Mouse (Mus musculus) forebrain, embryonic 14.5 days (tissue): ENCODE results near the gene Jazf1. TPM values are rescaled to one million over a fixed set of nuclear protein-coding genes. Genes with fewer than 3 reads are reported as not detected.
A peak's percentile ranks its signal among the peaks of the same experiment; 100 is the strongest.

ENCODE experiments used
- ATAC-seq: fragments of 200-750 bp; cut with Nextera tagmentation; 2 replicates; pipeline ENCODE4 v1.8.0; 2017; ENCODE audit warnings: mild to moderate bottlenecking, moderate library complexity
- DNase-seq: peaks from one replicate; pipeline ENCODE4 v3.0.0-alpha.2; 2015; ENCODE audit warnings: low spot score
- H3K27ac ChIP-seq: fragments of 300-500 bp; sonication (generic); 2 replicates; pipeline ENCODE4 v1.5.1; 2014; ENCODE audit warnings: low read depth, mild to moderate bottlenecking, control low read depth, low read length, moderate library complexity
- H3K27me3 ChIP-seq: fragments of 300-500 bp; sonication (generic); replicated peaks from 2 replicates; pipeline ENCODE4 v1.6.1; 2014; ENCODE audit warnings: low read length, control low read depth, mixed read lengths; ENCODE audit not compliant: control insufficient read depth, insufficient read depth
- H3K36me3 ChIP-seq: fragments of 300-500 bp; sonication (generic); 2 replicates; pipeline ENCODE4 v1.6.1; 2014; ENCODE audit warnings: low read length, control low read depth; ENCODE audit not compliant: control insufficient read depth, insufficient read depth
- H3K4me1 ChIP-seq: fragments of 300-500 bp; sonication (generic); 2 replicates; pipeline ENCODE4 v1.6.1; 2014; ENCODE audit warnings: antibody characterized with exemption, low read length, control low read depth; ENCODE audit not compliant: control insufficient read depth, insufficient read depth
- H3K4me2 ChIP-seq: fragments of 300-500 bp; sonication (generic); 2 replicates; pipeline ENCODE4 v1.6.1; 2014; ENCODE audit warnings: mild to moderate bottlenecking, control low read depth, low read length
- H3K4me3 ChIP-seq: fragments of 300-500 bp; sonication (generic); 2 replicates; pipeline ENCODE4 v1.5.1; 2014; ENCODE audit warnings: low read depth, low read length, control low read depth
- H3K9ac ChIP-seq: fragments of 300-500 bp; sonication (generic); 2 replicates; pipeline ENCODE4 v1.6.1; 2014; ENCODE audit warnings: mild to moderate bottlenecking, low read length, control low read depth, moderate library complexity
- H3K9me3 ChIP-seq: fragments of 300-500 bp; sonication (generic); replicated peaks from 2 replicates; pipeline ENCODE4 v1.6.1; 2016; ENCODE audit warnings: low read length, control low read depth, mixed read lengths; ENCODE audit not compliant: control insufficient read depth
- WGBS: fragments of 180-500 bp; shearing (Covaris S2); extraction: QIAGEN DNeasy Blood & Tissue Kit; methylation state at CpG from one replicate; pipeline ENCODE4 v1.1.7; 2014; 5-methylcytosine and 5-hydroxymethylcytosine counted together
- polyA plus RNA-seq: library from polyadenylated mRNA; unstranded; fragments of >200 nt; fragmentation: Nextera tagmentation; extraction: Ambion mirVana; gene quantifications from 2 replicates; pipeline ENCODE4 v1.2.1, GENCODE M21; 2014

Jazf1 gene
- polyA plus RNA-seq, 1 experiment from 2014 or later, result 22.0 TPM

- Histone ChIP-seq H3K4me2 (no peak overlapping the region), H3K27ac (no peak overlapping the region), H3K36me3 (peaks cover 40% of the 10 kb centered on the region), H3K9me3 (no peaks in the 10 kb centered on the region), H3K4me3 (no peak overlapping the region), H3K4me1 (no peaks in the 10 kb centered on the region), H3K9ac (no peak overlapping the region), H3K27me3 (no peaks in the 10 kb centered on the region)
- DNase-seq (no peak), ATAC-seq (no peak)
- 72% methylated on average over 7 of the region's 7 CpGs for WGBS
These were observed 303.2 kb downstream of the Jazf1 start for GRCm38 (mm10) chr6:52765206-52765605.

- Histone ChIP-seq H3K27ac (no peak overlapping the region), H3K9ac (no peak overlapping the region), H3K36me3 (peaks cover 30% of the 10 kb centered on the region), H3K9me3 (no peaks in the 10 kb centered on the region), H3K4me1 (no peaks in the 10 kb centered on the region), H3K4me2 (no peak overlapping the region), H3K27me3 (no peaks in the 10 kb centered on the region), H3K4me3 (no peak overlapping the region)
- DNase-seq, result no peak
- WGBS, result 92% methylated on average over 5 of the region's 5 CpGs
- ATAC-seq, result no peak
These were observed 315.6 kb downstream of the Jazf1 start for GRCm38 (mm10) chr6:52752832-52753231.

- ATAC-seq, result no peak
- Histone ChIP-seq H3K36me3 (peaks cover 31% of the 10 kb centered on the region), H3K9ac (no peak overlapping the region), H3K4me1 (no peaks in the 10 kb centered on the region), H3K4me3 (no peak overlapping the region), H3K9me3 (no peaks in the 10 kb centered on the region), H3K27me3 (no peaks in the 10 kb centered on the region), H3K27ac (no peak overlapping the region), H3K4me2 (no peak overlapping the region)
- 96% methylated on average over 2 of the region's 2 CpGs for WGBS
- DNase-seq, result no peak
These were observed 333.8 kb downstream of the Jazf1 start for GRCm38 (mm10) chr6:52734630-52735029.

- Histone ChIP-seq H3K27ac (no peak overlapping the region), H3K36me3 (peaks cover 27% of the 10 kb centered on the region), H3K9ac (no peak overlapping the region), H3K4me2 (no peak overlapping the region), H3K4me1 (no peaks in the 10 kb centered on the region), H3K4me3 (no peak overlapping the region), H3K27me3 (no peaks in the 10 kb centered on the region), H3K9me3 (no peaks in the 10 kb centered on the region)
- ATAC-seq, result no peak
- WGBS, result 74% methylated on average over 4 of the region's 4 CpGs
- DNase-seq, result no peak
These were observed 338.1 kb downstream of the Jazf1 start for GRCm38 (mm10) chr6:52730338-52730737.

DNA sequence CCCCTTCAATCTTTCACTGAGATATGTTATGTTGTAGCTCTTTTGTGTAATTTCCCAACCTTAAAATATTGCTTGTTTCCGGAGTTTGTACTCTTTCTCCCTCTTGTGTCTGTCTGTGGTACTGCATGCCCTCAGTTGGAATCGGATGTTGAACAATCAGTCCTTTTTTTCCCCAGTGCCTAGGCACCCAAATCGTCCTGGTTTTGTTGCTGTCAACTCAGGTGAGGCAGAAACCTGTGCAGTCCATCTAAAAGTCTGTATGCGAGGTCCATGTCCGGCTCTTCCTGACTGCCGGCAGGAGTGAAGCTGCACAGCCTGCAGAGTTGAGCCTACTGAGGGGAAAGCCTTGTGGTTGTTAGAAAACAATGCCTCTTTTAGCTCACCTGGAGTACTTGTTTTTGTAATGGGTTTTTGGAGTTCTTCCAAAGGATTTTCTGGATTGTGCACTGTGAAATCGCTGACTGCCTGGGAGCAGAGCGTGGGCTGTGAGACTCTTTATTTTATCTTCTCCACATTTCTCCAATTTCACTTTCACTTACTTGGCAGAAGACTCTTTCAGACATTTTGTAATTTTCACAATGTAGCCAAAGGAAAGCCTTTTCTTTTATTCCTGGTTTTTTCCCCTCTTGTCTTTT is 343.5 kb downstream of the Jazf1 start:
- Histone ChIP-seq H3K9ac (no peak overlapping the region), H3K27ac (no peak overlapping the region), H3K4me2 (no peak overlapping the region), H3K36me3 (peaks cover 24% of the 10 kb centered on the region), H3K9me3 (no peaks in the 10 kb centered on the region), H3K27me3 (no peaks in the 10 kb centered on the region), H3K4me1 (no peaks in the 10 kb centered on the region), H3K4me3 (no peak overlapping the region)
- 58% methylated on average over 8 of the region's 8 CpGs for WGBS
- ATAC-seq (no peak), DNase-seq (peak; percentile 72)

Other genes starting within 250 kb of the Jazf1 start
- gene Creb5, start 218.6 kb upstream of the Jazf1 start, polyA plus RNA-seq, result 8.5 and 9.4 TPM in 2 replicates